Mouse (Mus musculus) liver, embryonic 16.5 days (tissue): Measurements from ENCODE around the gene Tcp11l2. TPM values are rescaled to one million over a fixed set of nuclear protein-coding genes. Genes with fewer than 3 reads are reported as not detected.

Source experiments
- ATAC-seq: fragments of 200-750 bp; cut with Nextera tagmentation; 2 replicates; pipeline ENCODE4 v1.8.0; 2017; ENCODE audit warnings: low read depth, mild to moderate bottlenecking, moderate number of reproducible peaks, moderate library complexity
- H3K27ac ChIP-seq: fragments of 300-500 bp; sonication (generic); 2 replicates; pipeline ENCODE4 v1.5.1; 2014; ENCODE audit warnings: mild to moderate bottlenecking, low read length
- H3K27me3 ChIP-seq: fragments of 300-500 bp; sonication (generic); 2 replicates; pipeline ENCODE4 v1.6.1; 2014; ENCODE audit warnings: low read depth, low read length, mixed read lengths; ENCODE audit not compliant: control insufficient read depth, insufficient read depth
- H3K36me3 ChIP-seq: fragments of 300-500 bp; sonication (generic); 2 replicates; pipeline ENCODE4 v1.6.1; 2014; ENCODE audit warnings: mild to moderate bottlenecking; ENCODE audit not compliant: control insufficient read depth, insufficient read depth
- H3K4me1 ChIP-seq: fragments of 300-500 bp; sonication (generic); 2 replicates; pipeline ENCODE4 v1.6.1; 2014; ENCODE audit warnings: low read depth, low read length, mixed read lengths; ENCODE audit not compliant: control insufficient read depth
- H3K4me2 ChIP-seq: fragments of 300-500 bp; sonication (generic); 2 replicates; pipeline ENCODE4 v1.6.1; 2014; ENCODE audit warnings: low read depth, low read length, mixed read lengths
- H3K4me3 ChIP-seq: fragments of 300-500 bp; sonication (generic); 2 replicates; pipeline ENCODE4 v1.5.1; 2014; ENCODE audit warnings: low read depth, mild to moderate bottlenecking, low read length
- H3K9ac ChIP-seq: fragments of 300-500 bp; sonication (generic); 2 replicates; pipeline ENCODE4 v1.6.1; 2014; ENCODE audit warnings: low read depth, low read length
- H3K9me3 ChIP-seq: fragments of 300-500 bp; sonication (generic); replicated peaks from 2 replicates; pipeline ENCODE4 v1.6.1; 2016; ENCODE audit warnings: low read length; ENCODE audit not compliant: control insufficient read depth
- WGBS: fragments of 180-500 bp; shearing (Covaris S2); extraction: QIAGEN DNeasy Blood & Tissue Kit; methylation state at CpG from one replicate; pipeline ENCODE4 v1.1.7; 2014; ENCODE audit not compliant: insufficient replicate concordance; 5-methylcytosine and 5-hydroxymethylcytosine counted together
- polyA plus RNA-seq: library from polyadenylated mRNA; unstranded; fragments of >200 nt; fragmentation: Nextera tagmentation; extraction: Ambion mirVana; gene quantifications from 2 replicates; pipeline ENCODE4 v1.2.1, GENCODE M21; 2015

The Tcp11l2 gene
- 78.9 and 85.6 TPM in 2 replicates for polyA plus RNA-seq

- Histone ChIP-seq H3K27me3 (no peaks in the 10 kb centered on the region), H3K9me3 (no peaks in the 10 kb centered on the region), H3K9ac (peak within 1 kb of the TSS; percentile 77), H3K4me3 (peak within 1 kb of the TSS; percentile 84), H3K4me1 (peaks cover 37% of the 10 kb centered on the region), H3K27ac (peak within 1 kb of the TSS; percentile 93), H3K36me3 (no peaks in the 10 kb centered on the region), H3K4me2 (peak within 1 kb of the TSS; percentile 87)
- WGBS: under 1% methylated on average over 46 of the region's 46 CpGs
- ATAC-seq: peak; percentile 92
Observed at GRCm38 (mm10) chr10:84576395-84577070, at the start of gene Tcp11l2. Tcp11l2 (plus strand) TSS chr10:84576626.

GRCm38 (mm10) chr10:84527070-84527469 is 49.4 kb upstream of the Tcp11l2 start:
- peaks cover 7% of the 10 kb centered on the region for H3K27me3 ChIP-seq
- H3K9ac ChIP-seq: no peak overlapping the region
- no peaks in the 10 kb centered on the region for H3K9me3 ChIP-seq
- H3K36me3 ChIP-seq: no peaks in the 10 kb centered on the region
- no peaks in the 10 kb centered on the region for H3K4me1 ChIP-seq
- no peak for ATAC-seq
- 49% methylated on average over 5 of the region's 5 CpGs for WGBS
- H3K4me2 ChIP-seq: no peak overlapping the region
- H3K4me3 ChIP-seq: no peak overlapping the region
- H3K27ac ChIP-seq: no peak overlapping the region

DNA sequence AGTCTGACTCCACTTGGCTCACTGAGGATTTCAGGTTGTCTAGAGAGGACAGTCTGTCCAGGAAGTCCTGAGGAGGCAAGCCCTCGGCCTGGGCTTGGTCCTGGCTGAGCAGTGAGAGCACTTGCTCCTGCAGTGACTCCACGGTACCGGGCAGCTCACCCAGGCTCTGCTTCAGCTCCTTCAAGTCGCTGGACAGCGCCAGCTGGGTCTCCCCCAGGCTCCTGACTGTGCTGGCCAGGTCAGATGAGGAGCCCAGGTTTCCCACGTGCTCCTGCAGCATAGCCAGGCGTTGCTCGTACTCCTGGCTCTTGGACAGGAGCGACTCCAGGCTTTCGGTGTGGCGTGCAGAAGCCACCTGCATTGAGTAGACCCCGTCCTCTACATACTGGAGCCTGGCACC is 48.8 kb upstream of the Tcp11l2 start:
- Histone ChIP-seq H3K36me3 (no peaks in the 10 kb centered on the region), H3K4me2 (no peak overlapping the region), H3K27me3 (peaks cover 13% of the 10 kb centered on the region), H3K4me3 (no peak overlapping the region), H3K27ac (no peak overlapping the region), H3K4me1 (no peaks in the 10 kb centered on the region), H3K9me3 (no peaks in the 10 kb centered on the region), H3K9ac (no peak overlapping the region)
- WGBS: 70% methylated on average over 12 of the region's 12 CpGs
- no peak for ATAC-seq

DNA sequence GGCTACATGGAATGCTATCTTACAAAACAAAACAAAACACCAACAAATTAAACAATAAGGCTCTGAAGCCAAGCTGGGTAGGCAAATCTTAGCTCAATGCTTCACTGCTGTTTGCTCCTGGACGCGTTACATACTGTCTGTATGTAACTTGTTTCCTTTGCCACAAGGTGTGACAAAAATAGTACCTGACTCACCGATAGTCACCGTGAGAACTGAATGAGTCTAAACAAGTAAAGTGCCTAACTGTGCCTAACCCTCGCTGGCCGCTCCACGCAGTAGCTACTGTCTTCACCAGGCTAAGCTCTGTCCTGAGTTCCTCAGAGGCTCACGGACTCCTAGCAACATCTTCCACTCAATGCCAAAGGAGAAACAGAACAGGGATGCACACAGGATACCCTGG is 46.0 kb upstream of the Tcp11l2 start:
- peaks cover 40% of the 10 kb centered on the region for H3K27me3 ChIP-seq
- no peak overlapping the region for H3K4me2 ChIP-seq

GRCm38 (mm10) chr10:84531576-84531975 is 44.9 kb upstream of the Tcp11l2 start:
- no peak overlapping the region for H3K9ac ChIP-seq
- whole genome bisulfite sequencing: 66% methylated on average over 4 of the region's 4 CpGs
- H3K27ac ChIP-seq: no peak overlapping the region
- H3K4me3 ChIP-seq: no peak overlapping the region; the same call in 1 of the 2 replicates
- H3K36me3 ChIP-seq: no peaks in the 10 kb centered on the region
- no peaks in the 10 kb centered on the region for H3K9me3 ChIP-seq
- H3K27me3 ChIP-seq: peaks cover 44% of the 10 kb centered on the region
- peak overlapping the region; percentile 29; the same call in 1 of the 2 replicates for H3K4me2 ChIP-seq
- no peak for ATAC-seq
- no peaks in the 10 kb centered on the region for H3K4me1 ChIP-seq

More for the DNA sequence above, 46.0 kb upstream of the Tcp11l2 start:
- Histone ChIP-seq H3K9ac (no peak overlapping the region), H3K4me3 (no peak overlapping the region), H3K36me3 (no peaks in the 10 kb centered on the region), H3K4me1 (no peaks in the 10 kb centered on the region), H3K27ac (no peak overlapping the region), H3K9me3 (no peaks in the 10 kb centered on the region)
- 68% methylated on average over 8 of the region's 8 CpGs for WGBS
- ATAC-seq: no peak

DNA sequence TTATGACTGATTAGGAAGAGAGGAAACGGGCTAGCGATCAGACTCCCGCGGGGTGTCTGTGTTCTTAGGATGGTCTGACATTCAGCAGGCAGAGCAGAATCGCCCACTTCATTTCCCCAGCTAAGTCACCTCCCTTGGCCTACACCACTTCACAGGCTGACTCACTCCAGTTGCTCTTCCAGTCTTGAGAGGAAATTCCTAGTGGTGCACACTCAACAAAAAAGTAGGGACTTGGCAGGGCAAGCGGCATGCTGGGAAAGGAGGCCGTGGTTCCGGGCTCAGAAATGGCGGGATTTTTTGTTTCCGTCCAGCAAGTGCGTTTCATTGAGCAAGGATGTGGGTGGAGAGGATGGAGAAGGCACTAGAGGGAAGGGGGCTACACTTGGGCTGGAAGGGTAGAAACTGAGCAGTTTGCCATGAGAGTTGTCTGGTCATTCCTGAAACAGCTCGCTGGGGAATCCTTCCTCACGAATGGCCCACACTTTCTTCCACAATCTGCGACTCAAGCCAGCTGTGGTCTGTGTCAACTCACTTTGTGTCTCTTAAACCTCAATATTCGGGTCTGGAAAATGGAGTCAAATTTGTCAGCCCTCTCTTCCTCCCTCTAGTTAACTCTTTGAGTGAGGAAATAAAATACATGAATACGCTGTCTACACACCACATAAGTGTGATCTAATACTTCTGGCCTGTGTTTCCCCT is 44.1 kb upstream of the Tcp11l2 start:
- peak overlapping the region; percentile 13 for H3K4me3 ChIP-seq
- no peaks in the 10 kb centered on the region for H3K4me1 ChIP-seq
- WGBS: 66% methylated on average over 16 of the region's 16 CpGs
- H3K36me3 ChIP-seq: no peaks in the 10 kb centered on the region
- H3K27me3 ChIP-seq: peaks cover 44% of the 10 kb centered on the region
- no peaks in the 10 kb centered on the region for H3K9me3 ChIP-seq
- no peak overlapping the region for H3K27ac ChIP-seq
- no peak for ATAC-seq
- no peak overlapping the region for H3K9ac ChIP-seq
- peak overlapping the region; percentile 29 for H3K4me2 ChIP-seq

- no peaks in the 10 kb centered on the region for H3K4me1 ChIP-seq
- 4% methylated on average over 55 of the region's 72 CpGs for WGBS
- peak overlapping the region; percentile 64 for H3K4me3 ChIP-seq
- H3K9ac ChIP-seq: peak overlapping the region; percentile 62
- peaks cover 44% of the 10 kb centered on the region for H3K27me3 ChIP-seq
- ATAC-seq: 0 out of 2 replicates have a peak, but pooled peaks have one; percentile 11
- H3K4me2 ChIP-seq: peak overlapping the region; percentile 56
- H3K9me3 ChIP-seq: no peaks in the 10 kb centered on the region
- no peaks in the 10 kb centered on the region for H3K36me3 ChIP-seq
- H3K27ac ChIP-seq: peak overlapping the region; percentile 45
Observed at GRCm38 (mm10) chr10:84532911-84533882, 43.2 kb upstream of the Tcp11l2 start.

DNA sequence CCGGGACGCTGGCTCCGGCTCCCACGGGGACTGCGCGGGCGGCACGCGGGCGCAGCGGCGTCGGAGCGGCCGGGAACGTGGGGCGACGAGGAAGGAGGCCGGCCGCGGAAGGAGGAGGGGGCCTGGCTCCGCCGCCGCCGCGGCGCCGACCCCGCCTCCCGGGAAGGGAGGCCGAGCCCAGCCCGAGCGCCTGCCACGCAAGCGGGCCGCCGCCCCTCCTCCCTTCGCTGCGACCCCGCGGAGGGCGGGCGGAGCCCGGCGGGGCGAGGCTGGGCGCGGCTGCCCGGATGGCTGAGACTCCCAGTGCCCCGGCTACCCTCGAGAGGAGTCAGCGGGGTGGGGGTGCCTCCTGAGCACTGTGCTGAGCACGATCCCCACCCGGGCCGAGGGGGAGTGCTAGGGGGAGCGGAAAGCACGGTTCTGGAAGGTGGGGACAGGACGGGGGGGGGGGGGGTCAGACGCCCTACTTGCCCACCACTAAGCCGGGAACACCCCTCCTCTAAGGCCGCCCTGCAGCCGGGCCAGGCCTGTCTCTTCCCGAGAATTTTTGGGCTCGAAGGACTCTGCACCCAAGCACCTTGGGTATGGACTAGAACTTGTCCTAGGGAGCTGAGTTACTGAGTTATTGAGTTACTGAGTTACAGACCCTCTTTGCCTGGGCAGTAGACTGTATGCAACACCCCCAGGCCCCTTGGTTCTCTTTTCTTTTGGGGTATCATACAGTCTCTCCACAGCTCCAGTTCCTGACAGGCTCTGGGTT is 42.3 kb upstream of the Tcp11l2 start, which contains the start of gene Ckap4:
Ckap4 (minus strand) TSS at position 151 of the 760 bp plus-strand sequence.
- H3K4me1 ChIP-seq: no peaks in the 10 kb centered on the region
- no peaks in the 10 kb centered on the region for H3K36me3 ChIP-seq
- H3K27me3 ChIP-seq: peaks cover 44% of the 10 kb centered on the region
- H3K4me3 ChIP-seq: peak within 1 kb of the TSS; percentile 64
- under 1% methylated on average over 25 of the region's 64 CpGs for WGBS
- H3K27ac ChIP-seq: peak within 1 kb of the TSS; percentile 45
- H3K4me2 ChIP-seq: peak within 1 kb of the TSS; percentile 56
- peak; percentile 73 for ATAC-seq
- H3K9me3 ChIP-seq: no peaks in the 10 kb centered on the region
- H3K9ac ChIP-seq: peak within 1 kb of the TSS; percentile 62
